Mouse (Mus musculus) embryonic fibroblast, embryonic 13.5 days (primary cell): Measurements from ENCODE around the gene Gm20498.

Experiments
- CTCF ChIP-seq: IDR thresholded peaks from 2 replicates; pipeline ENCODE4 v1.5.1; 2011; ENCODE audit warnings: mild to moderate bottlenecking, control low read depth, low read length, moderate library complexity, borderline replicate concordance; ENCODE audit not compliant: insufficient read depth
- POLR2A ChIP-seq: IDR thresholded peaks from 2 replicates; pipeline ENCODE4 v1.6.1; 2011; ENCODE audit warnings: low read depth, mild to moderate bottlenecking, control low read depth, low read length, moderate library complexity

GRCm38 (mm10) chr12:81332875-81333421 lies 199.8 kb downstream of the Gm20498 start, which contains the start of gene Slc8a3:
- no peak for TF ChIP-seq CTCF
- TF ChIP-seq POLR2A = no peak
